Mouse (Mus musculus) cerebral cortex, adult 2 months (tissue): ENCODE data around the gene Esr2.

ENCODE experiments used
- WGBS: fragments of 180-500 bp; shearing (Covaris S2); methylation state at CpG from one replicate; pipeline ENCODE4 v1.1.7; 2018; 5-methylcytosine and 5-hydroxymethylcytosine counted together

The Esr2 gene

DNA sequence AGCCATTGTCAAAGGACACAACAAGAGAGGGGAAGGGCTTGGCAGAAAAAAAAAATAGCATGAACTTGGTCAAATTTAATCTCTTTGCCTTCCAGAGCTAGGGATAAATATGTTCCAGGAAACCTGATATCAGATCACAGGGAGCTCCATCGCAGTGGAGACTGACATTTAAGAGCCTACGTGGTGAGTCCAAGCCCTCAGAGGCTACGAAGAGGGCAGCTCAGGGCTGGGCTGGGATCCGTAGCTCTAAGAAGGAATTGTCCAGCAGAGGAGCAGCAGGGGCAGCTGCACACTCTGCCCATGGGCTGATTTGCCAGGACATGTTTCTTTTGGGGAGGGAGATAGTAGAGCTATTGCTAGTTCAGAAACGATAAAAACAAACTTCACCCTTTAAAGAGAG is 11.4 kb downstream of the Esr2 start:
- WGBS, result 71% methylated on average over 5 of the region's 5 CpGs

- 18% methylated on average over 30 of the region's 30 CpGs for WGBS
Observed at GRCm38 (mm10) chr12:76152389-76152788, 24.7 kb downstream of the Esr2 start.

DNA sequence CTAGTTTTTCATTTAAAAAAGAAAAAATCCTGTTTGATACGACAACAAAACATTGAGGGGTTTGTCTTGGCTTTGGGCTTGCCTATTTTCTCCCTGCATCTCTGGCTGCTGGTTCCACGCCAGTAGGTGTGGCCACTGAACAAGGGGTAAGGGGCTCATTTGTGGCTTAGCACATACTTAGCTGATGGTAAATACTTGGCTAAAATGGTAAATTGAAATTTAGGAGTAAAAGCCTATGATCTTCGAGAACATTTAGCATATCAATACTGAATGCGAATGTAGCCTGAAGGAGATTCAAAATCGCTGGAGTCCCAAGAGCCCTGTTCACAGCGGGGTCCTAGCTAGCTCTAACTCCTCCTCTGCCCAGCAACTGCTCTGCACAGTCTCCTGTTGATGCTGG is 40.4 kb downstream of the Esr2 start:
- WGBS, result 36% methylated on average over 6 of the region's 6 CpGs

- WGBS, result 92% methylated on average over 9 of the region's 9 CpGs
Observed at GRCm38 (mm10) chr12:76133081-76133480, 44.0 kb downstream of the Esr2 start.

DNA sequence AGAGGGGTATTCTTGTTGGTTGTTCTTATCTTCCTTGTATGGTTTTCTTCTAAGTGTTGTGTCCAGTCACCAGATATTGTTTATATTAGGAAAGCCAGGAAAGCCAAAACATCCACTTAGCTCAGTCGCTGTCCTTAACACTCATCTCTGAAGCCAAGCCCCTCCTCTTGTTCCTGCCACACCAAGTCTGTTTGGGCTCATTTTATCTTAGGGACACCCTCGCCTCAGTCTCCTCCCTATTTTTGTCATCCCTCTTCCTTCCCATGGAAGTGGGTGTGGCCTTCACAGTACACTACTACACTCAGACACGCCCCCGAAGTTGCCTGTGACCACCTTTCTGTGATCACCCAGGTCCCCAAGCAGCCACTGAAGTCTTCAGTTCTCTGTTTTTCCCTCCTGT is 44.5 kb downstream of the Esr2 start:
- 79% methylated on average over 4 of the region's 4 CpGs for WGBS

DNA sequence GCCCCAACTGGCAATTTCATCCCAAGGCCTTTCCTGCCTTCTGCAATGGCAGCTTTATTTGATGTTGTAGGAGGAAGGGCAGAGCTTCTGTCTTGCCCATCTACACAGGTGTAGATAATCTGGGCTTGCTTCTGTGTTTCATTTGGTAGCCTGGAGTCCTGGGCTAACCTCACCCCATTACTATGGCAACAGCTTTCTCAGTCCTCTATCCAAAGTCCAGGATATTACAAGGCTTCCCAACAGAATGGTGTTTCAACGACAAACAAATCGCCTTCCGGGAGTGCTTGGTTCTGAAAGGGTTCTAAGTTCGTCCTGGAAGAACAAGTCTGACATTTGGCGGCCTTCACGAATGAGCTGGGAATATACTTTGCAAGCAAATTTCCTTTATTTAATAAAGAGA is 46.2 kb downstream of the Esr2 start:
- 71% methylated on average over 6 of the region's 6 CpGs for WGBS

- WGBS, result 43% methylated on average over 4 of the region's 4 CpGs
Observed at GRCm38 (mm10) chr12:76130281-76130680, 46.8 kb downstream of the Esr2 start.

- 70% methylated on average over 10 of the region's 10 CpGs for WGBS
Observed at GRCm38 (mm10) chr12:76128831-76129230, 48.2 kb downstream of the Esr2 start.

GRCm38 (mm10) chr12:76128306-76128705 is 48.8 kb downstream of the Esr2 start:
- WGBS, result 68% methylated on average over 3 of the region's 3 CpGs

DNA sequence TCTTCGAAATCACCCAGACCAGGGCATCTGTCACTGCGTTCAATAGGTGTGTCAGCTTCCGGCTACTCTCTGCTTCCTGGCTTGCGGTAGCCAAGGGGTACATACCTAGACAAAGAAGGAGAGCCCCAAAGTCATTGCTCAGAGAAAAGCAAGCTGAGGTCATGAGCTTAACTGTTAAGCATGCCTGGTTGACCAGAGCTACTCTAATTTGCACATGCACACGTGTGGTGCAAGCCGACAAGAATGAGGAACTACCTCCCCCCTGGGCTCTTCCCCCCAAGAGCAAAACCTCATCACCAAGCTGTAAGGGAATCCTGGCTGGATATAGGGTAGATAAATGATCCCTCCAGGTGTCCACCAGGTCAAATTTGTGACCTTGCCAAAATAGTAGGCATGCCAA is 53.8 kb downstream of the Esr2 start:
- WGBS, result 91% methylated on average over 6 of the region's 6 CpGs

- 55% methylated on average over 4 of the region's 4 CpGs for WGBS
Observed at GRCm38 (mm10) chr12:76117632-76118153, 59.4 kb downstream of the Esr2 start.

GRCm38 (mm10) chr12:76116577-76116976 is 60.5 kb downstream of the Esr2 start:
- WGBS, result 64% methylated on average over 4 of the region's 4 CpGs

- 79% methylated on average over 3 of the region's 3 CpGs for WGBS
Observed at GRCm38 (mm10) chr12:76111046-76111445, 66.0 kb downstream of the Esr2 start.

DNA sequence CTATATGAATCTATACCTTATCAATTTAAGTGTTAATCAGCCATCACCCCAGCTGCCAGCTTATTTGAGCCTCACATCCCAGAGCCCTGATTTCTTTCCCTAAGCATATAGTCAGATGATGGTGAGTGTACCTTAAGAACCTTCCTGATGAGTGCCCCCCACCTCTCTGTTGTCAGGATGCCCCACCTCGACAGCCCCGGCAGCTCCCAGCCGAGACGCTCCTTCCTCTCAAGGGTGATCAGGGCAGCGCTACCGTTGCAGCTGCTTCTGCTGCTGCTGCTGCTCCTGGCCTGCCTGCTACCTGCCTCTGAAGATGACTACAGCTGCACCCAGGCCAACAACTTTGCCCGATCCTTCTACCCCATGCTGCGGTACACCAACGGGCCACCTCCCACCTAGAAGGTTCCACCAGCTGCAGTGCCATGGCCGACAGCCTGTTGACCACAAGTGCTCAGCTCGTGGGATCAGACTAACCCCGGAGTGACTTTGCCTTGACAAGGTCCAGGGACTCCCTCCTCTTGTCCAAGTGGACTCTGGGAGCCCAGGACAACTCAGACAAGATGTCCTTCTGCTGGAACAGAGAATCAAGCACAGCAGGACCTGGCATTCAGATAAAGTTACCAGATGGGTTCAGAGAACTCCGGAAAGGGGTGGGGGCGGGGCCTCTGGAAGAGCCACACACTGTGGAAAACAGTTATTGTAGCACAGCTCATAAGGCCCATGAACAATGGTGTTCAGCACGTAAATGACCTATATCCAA is 67.2 kb downstream of the Esr2 start:
- 92% methylated on average over 15 of the region's 15 CpGs for WGBS

GRCm38 (mm10) chr12:76104596-76105351 is 72.3 kb downstream of the Esr2 start:
- 91% methylated on average over 20 of the region's 20 CpGs for WGBS

DNA sequence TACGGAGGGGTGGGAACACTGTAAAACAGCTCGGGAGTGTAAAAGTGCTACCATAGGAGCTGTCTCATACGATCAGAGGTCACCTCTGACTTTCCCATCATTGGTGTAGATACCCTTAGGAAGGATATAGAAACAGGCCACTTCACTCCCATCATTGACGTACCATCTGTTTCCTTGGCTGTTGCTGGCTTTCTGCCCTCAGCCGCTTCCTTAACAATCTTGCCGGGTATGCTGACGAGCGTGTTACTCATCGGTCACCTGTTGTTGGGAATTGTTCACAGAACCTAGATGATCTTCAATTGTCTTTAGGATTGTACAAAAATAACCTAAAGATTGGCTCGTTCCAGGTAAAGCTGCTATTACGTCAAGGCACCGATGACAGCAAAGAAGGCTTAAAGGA is 74.4 kb downstream of the Esr2 start:
- 61% methylated on average over 12 of the region's 12 CpGs for whole genome bisulfite sequencing

DNA sequence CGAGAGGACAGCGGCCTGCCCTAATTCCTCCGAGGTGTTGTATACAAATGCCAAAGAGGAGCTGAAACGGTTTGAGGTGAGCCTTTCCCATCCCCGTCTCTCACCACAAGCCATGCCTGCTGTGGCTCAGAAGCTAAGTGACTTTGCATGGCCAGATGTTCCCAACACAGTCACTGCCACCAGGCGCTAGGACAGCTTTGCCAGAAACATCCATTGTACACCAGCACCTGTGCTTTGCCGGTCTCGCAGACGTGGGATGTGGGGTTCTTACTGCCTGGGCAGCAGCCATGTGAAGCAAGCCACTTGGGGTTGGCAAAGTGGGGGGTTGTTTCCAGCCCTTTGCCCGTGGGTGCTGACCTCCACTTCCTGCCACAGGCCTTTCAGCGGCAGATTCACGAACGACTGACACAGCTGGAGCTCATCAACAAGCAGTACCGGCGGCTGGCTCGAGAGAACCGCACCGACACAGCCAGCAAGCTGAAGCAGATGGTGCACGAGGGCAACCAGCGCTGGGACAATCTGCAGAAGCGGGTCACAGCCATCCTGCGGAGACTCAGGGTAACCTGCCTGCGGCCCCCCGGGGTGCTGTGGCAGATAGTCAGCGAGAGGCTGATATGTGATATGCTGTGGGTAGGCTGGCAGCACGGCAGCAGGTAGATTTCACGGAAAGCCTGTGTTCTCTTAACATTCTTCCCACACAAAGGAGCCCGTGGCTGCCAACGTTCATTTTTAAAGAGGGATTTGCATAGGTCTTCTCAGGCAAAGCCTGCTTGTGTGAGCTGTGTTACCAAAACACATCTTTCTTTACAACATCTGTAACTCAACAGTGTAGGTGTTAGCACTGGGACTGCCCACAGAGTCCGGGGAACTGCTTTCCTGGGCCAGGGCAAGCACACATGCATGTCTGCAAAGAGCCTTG is 81.7 kb downstream of the Esr2 start:
- 49% methylated on average over 30 of the region's 30 CpGs for WGBS

- 91% methylated on average over 15 of the region's 15 CpGs for WGBS
Observed at GRCm38 (mm10) chr12:76093613-76094588, 83.2 kb downstream of the Esr2 start.

- WGBS, result 90% methylated on average over 11 of the region's 11 CpGs
Observed at GRCm38 (mm10) chr12:76092789-76093466, 84.1 kb downstream of the Esr2 start.

DNA sequence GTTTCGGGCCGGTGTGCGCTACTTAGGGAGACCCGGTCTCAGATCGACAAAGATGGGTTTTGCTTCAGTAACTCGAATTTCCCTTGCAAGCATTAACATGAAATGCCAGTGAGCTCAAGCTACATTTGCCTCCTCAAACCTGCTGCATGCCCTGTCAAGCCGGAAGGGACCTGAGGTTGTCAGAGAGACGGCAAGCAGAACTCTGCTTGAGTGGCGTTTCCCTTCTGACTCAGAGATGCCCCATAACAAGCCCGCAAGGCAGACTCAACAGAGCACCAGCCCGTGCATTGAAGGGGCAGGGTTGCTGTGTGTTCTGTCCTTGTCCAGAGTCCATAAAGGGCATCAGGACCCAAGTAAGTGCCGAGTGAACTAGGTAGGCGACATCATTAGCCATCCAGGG is 90.0 kb downstream of the Esr2 start:
- 91% methylated on average over 13 of the region's 13 CpGs for WGBS
